Mouse (Mus musculus) left cerebral cortex, adult 8-10 months (tissue): ENCODE measurements around the gene Son. TPM values are rescaled to one million over a fixed set of nuclear protein-coding genes. Genes with fewer than 3 reads are reported as not detected.
"Not testable (repeated sequence)": the region's sequence is repeated elsewhere in the genome, so short reads cannot be mapped to it uniquely, and the experiment has no call there.

Source experiments
- DNase-seq, 2 experiments: peaks; one replicate each; pipeline ENCODE4 v3.0.0; 2022; ENCODE audit warnings: low spot score in 2 of 2
- total RNA-seq, 4 experiments: library from RNA; stranded (reverse); gene quantifications; 2 replicates each; pipeline ENCODE4 v1.2.4; 2022

Gene Son
- total RNA-seq, 4 experiments from 2014 or later: 216 to 228 (median 219) TPM

DNA sequence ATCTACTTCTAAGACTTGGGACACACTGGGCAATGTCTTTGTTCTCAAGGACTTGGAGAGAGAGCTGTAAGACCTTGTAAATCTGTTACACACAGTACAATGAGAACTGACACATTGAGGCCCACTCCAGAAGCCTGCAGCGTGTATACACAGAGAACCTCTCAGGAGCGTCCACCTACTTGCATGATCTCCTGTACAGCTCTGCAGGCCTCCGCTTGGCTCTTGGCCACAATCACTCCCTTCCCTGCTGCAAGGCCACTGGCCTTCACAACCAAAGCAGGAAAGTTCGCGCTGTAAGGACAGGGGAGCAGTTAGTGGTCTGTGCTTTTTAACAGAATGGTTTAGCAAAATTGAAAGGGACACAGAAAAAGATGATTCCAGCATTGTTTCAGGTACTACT lies 8.1 kb upstream of the Son start:
- no peak for DNase-seq

DNA sequence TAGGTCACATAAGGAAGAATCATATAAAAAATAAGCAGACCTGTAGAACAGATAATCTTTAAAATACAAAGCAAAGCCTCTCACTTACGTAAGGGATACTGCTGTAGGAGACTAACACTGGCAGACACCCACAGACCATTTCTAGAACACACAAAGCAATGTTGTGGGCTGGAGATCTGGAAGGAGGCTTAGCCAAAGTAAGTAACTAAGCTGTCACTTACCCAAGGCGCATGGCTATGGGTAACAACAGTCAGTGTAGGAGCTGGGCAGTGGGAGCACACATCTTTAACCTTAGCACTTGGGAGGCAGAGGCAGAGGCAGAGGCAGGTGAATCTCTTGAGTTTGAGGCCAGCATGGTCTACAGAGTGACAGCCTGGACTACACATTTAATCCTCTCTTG lies 7.7 kb upstream of the Son start:
- peak in 1 of 2 experiments; percentile 71 for DNase-seq

DNA sequence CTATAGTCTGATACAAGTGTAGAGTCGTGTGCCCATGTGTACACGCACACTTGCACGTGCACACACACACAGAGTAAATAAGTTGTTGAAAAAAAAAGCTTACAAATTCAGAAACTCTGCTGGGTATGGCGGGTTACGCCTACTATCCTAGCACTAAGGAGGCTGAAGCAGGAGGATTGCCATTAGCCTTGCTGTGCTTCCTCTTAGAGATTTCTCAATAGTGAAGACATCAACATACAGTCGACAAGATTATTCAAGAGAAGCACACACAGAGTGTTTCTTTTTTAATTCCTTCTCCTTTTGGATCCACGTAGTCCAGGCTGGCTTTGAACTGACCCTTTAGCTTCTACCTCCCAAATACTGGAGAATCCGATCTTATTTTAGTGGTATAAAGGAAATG lies 7.1 kb upstream of the Son start:
- DNase-seq: no peak

DNA sequence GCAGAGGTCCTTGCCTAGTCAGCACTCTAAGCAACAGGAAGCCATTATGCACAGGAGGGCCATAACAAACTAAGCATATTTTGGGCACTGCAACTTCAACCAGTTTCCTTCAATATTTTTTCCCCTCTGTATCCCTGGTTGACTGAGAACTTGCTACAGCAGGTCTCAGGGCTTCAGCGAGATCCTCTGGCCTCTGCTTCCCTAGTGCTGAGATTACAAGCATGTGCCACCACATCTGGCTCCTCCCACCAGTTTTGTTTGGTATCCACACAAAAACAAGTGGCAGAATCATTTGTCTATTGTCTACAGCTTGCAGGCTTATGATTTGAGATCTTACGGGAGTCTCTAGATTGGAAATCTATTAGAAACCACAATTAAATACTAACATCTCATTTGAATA lies 2.4 kb upstream of the Son start:
- DNase-seq: no peak

DNA sequence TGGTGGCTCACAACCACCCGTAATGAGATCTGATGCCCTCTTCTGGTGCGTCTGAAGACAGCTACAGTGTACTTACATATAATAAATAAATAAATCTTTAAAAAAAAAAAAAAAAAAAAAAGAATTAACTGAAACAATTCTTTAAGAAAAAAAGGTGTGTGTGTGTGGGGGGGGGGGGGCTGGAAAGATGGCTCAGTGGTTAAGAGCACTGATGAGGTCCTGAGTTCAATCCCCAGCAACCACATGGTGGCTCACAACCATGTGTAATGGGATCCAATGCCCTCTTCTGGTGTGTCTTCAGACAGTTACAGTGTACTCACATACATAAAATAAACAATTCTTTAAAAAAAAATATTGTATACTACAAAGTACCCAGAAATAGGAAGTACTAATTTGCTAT lies 1.9 kb upstream of the Son start:
- DNase-seq: not testable (repeated sequence)

DNA sequence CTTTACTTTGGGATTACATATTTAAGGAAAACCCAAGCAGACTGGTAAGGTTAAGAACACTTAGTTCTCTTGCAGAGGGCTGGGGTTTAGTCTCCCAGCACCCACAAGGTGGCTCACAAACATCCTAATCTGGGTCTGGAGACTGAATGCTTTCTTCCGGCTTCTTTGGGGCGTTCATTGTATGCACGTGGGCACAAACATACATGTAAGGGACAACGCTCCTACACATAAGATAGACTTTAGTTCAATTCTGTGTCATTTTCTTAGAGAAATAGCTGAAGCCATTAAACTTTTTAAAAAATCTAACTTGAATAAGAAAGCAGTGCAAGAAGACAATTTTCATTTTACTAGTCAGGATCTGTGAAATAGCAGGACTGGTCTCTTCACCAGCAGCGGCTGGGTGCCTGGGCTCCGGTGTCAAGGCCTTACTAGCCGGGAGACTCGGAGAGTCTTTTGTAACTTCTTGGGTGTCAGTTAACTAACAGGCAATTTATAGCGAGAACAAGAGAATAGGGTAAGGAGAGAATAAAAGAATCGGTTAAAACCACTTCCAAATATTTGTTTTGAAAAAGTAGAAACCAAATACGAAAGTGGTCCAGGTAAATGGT lies 1.2 kb upstream of the Son start:
- DNase-seq: no peak

DNA sequence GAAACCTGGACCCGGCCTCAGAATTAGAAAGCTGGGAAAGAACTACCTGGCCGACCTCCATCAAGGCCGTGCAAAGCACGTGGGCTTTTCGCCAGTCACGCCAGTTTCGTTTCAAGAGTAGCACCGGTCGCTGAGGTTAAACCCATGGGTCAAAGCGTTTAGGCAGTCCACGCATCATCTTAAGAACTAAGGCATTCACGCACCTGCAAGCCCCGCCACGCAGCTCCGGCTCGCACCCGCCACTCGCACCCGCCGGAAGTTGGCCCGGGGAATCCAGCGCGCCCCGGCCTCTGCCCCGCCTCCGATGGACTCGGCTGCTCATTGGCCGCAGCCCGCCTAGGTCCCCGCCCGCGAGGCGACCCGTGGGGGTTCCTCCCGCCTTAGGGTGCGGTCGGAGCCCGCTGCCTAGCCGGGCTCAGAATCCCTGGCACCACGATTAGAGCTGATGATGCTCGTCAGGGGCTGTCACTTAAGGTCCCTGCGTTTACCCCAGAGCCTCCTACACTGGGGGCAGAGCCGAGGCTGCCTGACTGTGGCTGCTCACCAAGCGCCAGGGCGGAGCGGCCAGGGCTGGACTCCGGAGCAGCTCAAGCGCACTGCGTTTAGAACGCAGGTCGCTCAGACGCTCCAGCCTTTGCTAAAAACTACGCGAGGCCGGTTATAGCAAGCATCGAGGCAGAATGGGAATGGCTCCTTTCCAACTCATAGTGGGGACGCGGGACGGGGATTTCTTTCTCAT lies 456 bp upstream of the Son start, which contains the start of gene Gart:
Gene Gart, minus strand, starts transcription at position 272 of the 739 bp plus-strand sequence.
- DNase-seq: peak; percentile 84 to 92

DNA sequence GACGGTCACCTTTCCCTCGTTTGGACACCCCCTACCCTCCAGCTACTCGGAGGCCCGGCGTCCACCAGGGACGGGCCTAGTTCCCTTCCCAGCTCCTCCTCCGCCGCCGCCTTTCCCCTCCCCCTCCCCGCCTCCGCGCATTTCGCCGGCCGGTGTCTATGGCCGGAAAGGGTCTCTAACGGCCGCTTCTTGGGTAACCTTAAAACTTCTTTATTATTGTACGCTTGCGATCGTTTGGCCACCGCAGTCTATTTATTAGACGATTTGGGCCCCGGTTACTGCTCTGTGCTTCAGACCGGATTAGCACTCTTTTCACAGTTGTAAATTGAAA lies 879 bp downstream of the Son start:
- DNase-seq: peak; percentile 46 to 51

DNA sequence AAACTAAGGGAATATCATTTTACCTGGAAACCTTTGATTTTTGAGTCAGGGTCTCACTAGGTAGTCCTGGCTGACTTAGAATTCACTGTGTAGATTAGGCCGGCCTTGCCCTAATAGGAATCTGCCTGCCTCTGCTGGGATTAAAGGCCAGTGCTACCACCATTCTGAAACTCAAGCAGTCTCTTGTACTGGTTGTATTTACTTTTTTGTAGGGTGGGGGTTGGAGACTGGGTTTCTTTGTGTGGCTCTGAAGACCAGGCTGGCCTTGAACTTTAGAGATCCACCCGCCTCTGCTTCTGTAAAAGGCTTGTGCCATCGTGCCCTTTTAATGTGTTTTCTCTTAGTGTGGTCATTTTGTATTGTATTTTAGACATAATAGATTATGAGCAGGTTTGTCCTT lies 1.9 kb downstream of the Son start:
- DNase-seq: no peak

DNA sequence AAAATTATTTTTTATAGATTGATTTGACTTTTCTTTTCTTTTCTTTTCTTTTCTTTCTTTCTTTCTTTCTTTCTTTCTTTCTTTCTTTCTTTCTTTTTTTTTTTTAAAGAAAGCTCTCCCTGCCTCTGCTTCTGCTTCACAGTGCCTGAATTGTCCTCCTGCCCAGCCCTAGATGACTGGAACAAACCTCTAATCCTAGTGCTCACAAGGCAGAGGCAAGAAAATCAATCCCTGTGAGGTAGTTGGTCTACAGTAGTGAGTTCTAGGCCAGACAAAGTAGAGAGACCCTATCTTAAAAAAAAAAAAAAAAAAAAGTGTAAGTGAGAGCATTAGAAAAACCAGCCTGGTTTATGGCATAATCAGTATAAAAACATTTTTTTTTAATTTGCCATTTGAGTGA lies 2.5 kb downstream of the Son start:
- no peak for DNase-seq

DNA sequence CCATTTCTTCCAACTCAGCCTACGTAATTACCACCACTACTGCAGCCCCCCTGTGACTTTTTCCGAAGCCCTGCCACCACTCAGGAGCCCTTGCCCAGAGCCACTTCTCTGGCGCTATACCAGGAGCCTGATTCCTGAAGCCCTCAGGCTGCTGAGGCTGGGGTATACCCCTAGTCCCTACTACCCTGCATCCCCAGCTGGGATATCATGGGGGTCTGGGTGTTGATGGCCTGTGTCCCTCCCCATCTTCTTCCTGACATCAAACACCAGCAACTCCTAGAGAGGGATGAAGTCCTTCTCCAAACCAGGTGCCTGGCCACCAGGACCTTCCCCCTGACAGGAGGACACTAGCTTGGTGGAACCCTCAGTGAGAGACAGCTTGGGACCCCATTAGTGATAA lies 4.9 kb downstream of the Son start:
- no peak for DNase-seq

DNA sequence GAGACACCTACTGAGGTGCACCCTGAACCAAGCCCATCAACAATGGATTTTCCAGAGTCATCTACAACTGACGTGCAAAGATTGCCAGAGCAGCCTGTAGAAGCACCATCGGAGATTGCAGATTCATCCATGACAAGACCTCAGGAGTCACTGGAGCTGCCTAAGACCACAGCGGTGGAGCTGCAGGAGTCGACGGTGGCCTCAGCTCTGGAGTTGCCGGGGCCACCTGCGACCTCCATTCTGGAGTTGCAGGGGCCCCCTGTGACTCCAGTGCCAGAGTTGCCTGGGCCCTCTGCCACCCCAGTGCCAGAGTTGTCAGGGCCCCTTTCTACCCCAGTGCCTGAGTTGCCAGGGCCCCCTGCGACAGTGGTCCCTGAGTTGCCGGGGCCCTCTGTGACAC lies 8.0 kb downstream of the Son start:
- DNase-seq: no peak

DNA sequence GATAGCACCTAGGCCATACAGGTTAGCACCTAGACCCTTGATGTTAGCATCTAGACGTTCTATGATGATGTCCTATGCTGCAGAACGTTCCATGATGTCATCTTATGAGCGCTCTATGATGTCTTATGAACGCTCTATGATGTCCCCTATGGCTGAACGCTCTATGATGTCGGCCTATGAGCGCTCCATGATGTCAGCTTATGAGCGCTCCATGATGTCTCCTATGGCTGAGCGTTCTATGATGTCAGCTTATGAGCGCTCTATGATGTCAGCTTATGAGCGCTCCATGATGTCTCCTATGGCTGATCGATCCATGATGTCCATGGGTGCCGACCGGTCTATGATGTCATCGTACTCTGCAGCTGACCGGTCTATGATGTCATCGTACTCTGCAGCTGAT lies 10.0 kb downstream of the Son start:
- no peak for DNase-seq

DNA sequence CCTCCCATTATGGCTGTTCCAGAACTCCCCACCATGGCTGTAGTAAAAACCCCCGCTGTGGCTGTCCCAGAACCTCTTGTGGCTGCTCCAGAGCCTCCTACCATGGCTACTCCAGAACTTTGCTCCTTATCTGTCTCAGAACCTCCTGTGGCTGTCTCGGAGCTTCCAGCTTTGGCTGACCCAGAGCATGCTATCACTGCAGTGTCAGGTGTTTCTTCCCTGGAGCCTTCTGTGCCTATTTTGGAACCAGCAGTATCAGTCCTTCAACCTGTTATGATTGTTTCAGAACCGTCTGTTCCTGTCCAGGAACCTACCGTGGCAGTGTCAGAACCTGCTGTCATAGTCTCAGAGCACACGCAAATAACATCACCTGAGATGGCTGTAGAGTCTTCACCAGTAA lies 11.2 kb downstream of the Son start:
- no peak for DNase-seq

DNA sequence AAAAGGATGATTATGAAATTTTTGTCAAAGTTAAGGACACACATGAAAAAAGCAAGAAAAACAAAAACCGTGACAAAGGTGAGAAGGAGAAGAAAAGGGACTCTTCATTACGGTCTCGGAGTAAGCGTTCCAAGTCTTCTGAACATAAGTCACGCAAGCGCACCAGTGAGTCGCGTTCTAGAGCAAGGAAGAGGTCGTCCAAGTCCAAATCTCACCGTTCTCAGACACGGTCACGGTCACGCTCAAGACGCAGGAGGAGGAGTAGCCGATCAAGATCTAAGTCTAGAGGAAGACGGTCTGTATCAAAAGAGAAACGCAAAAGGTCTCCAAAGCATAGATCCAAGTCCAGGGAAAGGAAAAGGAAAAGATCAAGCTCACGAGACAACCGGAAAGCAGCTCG lies 12.5 kb downstream of the Son start:
- DNase-seq: no peak

DNA sequence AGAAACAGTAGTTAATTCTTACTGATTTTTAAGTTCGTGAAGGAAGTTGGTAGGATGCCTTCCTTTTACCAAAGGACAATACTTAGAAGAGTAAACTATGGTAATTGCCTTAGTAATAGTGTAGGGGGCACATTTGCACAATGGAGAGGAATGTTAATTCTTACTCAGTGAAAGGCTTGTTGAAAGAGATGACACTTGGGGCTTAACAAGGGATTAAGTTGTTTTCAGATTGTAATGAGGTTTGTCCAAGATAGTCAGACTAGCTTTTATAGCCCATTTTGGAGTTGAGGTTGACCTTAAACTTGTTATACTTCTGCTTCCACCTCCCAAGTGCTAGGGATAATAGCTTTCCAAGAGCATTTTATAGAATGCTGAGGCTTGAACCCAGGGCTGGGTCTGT lies 14.1 kb downstream of the Son start:
- DNase-seq: no peak

DNA sequence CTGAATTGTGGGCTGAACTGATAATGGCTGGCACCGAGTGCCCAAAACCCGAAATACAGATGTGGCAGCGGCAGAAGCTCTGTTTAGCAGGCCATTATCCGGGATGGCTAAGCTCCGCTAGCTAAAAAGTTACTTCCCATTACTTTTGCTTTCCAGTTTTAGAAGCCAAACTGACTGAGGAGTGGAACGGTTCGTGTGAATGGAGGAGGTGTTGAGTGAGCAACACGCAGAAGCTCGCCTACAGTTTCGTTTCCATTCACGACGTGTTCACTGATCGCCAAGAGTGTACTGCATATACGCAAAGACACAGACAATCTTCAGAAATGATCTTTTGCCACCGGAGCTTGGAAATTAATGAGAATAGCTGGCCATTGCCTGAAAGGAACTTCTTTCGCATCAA lies 15.0 kb downstream of the Son start:
- DNase-seq: no peak

DNA sequence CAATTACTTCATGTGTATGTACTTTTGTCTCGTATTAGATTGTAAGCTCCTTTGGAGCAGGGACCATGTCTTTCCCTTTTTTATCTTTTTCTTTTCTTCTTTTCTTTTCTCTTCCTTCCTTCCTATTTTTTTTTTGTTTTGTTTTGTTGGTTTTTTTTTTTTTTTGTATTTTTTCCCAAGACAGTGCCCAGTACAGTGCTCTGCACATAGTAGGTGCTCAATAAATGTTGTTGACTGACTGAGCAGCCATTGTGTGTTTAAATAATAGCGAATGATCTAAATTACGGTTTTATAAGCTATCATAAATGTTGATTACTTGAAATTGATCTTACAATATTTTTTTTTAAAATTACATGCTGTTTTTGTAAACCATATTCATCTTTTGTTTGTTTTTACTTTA lies 16.5 kb downstream of the Son start:
- no peak for DNase-seq

DNA sequence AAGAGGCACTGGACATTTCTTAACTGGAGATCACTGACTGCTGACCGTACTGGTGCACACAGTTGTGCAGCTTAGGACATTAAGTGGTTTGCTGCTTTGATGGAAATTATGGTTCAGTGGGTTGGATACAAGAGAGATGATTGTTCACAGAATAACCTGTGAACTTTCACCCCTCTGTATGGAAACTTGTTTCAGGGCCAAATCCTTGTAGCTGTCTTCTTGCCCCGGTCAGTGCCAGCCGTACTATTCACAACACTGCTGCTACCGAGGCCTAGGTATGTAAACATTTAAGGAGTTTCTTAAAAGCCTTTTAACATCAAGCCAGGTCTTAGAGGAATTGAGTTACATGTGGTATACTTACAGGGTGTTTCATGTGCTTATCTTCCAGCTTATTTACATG lies 27.2 kb downstream of the Son start:
- no peak for DNase-seq

DNA sequence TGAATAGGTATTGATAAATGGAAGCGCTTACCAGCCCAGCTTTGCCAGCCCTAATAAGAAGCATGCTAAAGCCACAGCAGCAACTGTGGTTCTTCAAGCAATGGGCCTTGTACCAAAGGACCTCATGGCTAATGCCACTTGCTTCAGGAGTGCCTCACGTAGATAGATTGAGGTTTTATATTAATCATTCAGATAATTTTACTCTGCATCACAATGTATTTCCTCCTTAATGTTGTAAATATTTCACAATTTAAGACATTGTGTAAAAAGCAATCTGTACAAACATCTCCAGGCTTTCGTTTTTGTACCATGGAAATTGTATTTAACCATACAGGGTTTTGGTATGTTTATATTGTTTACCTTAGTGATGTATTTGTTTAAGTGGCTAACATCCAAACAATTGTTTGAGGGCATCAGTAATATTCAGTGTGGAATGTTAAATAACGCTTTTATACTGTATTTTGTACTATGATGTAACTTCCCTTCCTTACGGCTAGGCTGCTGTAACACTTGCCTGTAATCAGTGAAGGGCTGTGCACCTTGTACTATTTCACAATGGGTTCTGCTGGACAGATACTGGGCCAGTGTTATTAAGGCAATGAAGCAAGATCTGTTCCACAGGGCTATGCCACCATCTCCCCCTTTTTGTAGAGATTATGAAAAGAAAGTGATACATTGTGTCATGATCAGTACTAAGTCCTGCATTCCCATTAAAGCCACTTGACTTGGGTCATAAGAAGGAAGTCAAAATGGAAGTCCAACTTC lies 31.0 kb downstream of the Son start:
- no peak for DNase-seq

DNA sequence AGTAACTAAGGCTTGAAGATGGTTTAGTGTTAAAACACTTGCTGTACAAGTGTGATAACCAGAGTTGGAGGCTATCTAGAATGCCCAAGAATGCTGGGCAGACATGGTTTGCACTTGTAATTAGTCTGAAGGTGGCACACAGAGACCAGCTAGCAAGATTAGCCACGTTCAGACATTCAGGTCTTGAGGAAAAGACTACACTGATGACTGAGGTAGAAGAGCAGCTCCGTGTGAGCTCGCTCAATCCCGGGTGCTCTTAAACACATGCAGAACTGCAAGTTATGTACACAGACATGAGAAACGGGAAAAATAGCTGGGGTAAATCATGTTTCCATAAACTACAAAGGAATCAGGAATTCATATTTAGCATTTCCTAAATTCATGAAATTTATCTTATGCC lies 33.4 kb downstream of the Son start:
- no peak for DNase-seq

DNA sequence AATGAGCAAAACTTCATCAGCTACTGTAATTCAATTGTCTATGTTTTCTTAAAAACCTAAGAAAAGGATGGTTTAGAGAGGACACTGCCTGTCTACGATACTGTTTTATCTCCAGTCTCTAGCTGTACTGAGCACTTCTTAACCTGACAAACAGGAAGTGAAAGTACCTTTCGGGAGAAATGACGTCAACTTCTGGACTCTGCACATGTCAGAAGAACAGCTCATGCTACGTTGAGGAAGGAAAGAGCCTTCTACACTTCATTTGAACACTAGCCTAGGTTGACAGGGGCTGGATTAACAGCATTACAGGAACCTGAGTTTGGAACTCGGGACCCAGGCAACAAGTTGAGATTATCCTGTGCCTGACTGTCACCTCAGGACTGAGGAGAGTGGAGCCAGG lies 38.2 kb downstream of the Son start:
- DNase-seq: no peak

DNA sequence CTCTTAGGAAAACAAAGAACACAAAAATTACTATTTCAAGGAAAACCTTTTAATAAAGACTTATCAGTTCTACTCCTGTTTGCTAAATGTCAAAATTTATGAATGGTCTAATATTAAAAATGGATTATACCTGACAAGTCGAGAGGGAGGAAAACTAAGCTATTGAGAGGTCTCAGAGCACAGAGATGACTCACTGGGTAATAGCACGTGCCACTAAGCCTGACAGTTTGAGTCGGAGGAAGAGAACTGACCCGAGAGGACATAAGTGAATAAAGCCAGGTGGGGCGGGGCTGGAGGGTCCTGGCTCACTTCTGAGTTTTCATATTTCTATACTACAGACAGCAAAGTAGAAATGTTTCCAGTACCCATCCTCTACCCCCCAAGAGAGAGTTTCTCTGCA lies 39.1 kb downstream of the Son start:
- DNase-seq: no peak
